Mouse (Mus musculus): ENCODE measurements around the gene Gm5901.

DNA sequence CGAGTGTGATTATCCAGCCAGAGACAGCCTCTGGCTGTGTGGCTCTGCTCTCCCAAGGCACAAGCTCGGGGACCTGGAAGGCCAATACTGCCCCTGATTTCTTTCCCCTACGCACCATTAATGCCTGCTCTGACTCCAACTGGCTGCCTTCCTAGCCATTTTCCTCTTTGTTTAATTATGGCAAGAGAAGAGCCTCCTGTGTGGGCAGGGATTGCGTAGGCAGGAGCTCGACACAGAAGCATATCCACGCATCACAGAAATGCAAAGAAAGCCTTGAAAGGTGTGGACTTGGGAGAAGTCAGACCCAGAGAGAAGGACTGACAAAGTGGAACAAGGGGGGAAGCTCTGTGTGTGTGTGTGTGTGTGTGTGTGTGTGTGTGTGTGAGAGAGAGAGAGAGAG, 39.5 kb downstream of the Gm5901 start:
- no peak for TF ChIP-seq POLR2A (IDR thresholded peaks at IDR 0.05; ENCODE audit: insufficient read depth, low read depth, low read length)
- no peak for TF ChIP-seq CTCF (IDR thresholded peaks at IDR 0.05)
- TF ChIP-seq EP300 (IDR thresholded peaks at IDR 0.05; ENCODE audit: insufficient read depth, low read depth, low read length) = no peak
